Mouse (Mus musculus): ENCODE measurements around the gene Esrrb. TPM values are rescaled to one million over a fixed set of nuclear protein-coding genes. Genes with fewer than 3 reads are reported as not detected.

Esrrb gene
- polyA plus RNA-seq, 1 experiment from 2014 or later, result 0.67 TPM

DNA sequence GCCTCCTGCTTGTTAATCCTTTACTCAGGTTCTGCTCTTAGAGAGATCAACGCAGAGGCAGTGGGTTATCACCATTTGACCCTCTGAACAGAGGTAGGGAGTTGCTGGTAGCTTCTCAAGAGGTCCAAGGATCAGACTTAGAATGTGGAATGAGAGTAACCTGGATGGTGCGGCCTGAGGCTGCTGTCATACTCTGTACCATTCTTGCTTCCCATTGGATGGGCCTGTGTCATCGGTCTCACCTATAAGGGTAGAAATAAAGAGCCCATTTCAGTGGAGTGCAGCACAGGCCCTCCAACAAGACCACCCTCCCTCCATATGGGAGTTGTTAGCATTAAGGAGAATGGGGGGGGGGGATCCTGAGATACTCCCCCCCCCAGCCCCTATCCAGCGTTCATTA is 143.0 kb downstream of the Esrrb start:
- Histone ChIP-seq H3K27ac (no peak overlapping the region), H3K36me3 (no peaks in the 10 kb centered on the region), H3K9me3 (no peaks in the 10 kb centered on the region), H3K4me2 (no peak overlapping the region), H3K4me1 (peaks cover 3% of the 10 kb centered on the region), H3K9ac (no peak overlapping the region), H3K4me3 (no peak overlapping the region), H3K27me3 (0 out of 2 replicates have a peak, but pooled peaks cover 4% of the 10 kb centered on the region)
- 66% methylated on average over 4 of the region's 4 CpGs for WGBS
- no peak for ATAC-seq (ENCODE audit: insufficient number of reproducible peaks, low FRiP score, low TSS enrichment, low read depth)

- H3K27me3 ChIP-seq, result 0 out of 2 replicates have a peak, but pooled peaks cover 4% of the 10 kb centered on the region
- H3K4me2 ChIP-seq, result no peak overlapping the region
- no peak overlapping the region for H3K9ac ChIP-seq
- ATAC-seq (ENCODE audit: insufficient number of reproducible peaks, low FRiP score, low TSS enrichment, low read depth), result no peak
- H3K27ac ChIP-seq, result no peak overlapping the region
- peaks cover 2% of the 10 kb centered on the region for H3K4me1 ChIP-seq
- H3K36me3 ChIP-seq, result no peaks in the 10 kb centered on the region
- H3K9me3 ChIP-seq, result no peaks in the 10 kb centered on the region
- WGBS, result 59% methylated on average over 3 of the region's 3 CpGs
- H3K4me3 ChIP-seq, result no peak overlapping the region
Measured at GRCm38 (mm10) chr12:86504321-86504720, 143.4 kb downstream of the Esrrb start.

DNA sequence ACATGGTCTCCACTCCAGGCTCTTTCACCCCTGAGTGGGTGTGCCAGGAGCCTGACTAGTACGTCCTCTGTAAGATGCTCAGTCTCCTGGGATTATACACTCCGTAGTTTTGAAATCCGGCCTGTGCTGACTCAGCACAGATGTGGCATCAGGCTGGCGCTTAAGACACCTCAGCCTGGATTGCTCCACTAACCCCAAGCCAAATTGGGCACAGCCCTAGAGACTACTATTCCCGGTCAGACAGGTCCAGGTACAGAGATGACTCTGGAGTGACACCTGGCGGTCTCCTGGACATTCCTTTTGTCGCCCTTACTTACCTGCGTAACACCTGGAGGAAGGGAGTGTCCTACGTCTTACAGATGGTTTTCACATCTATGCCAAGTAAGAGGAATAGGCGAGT is 146.8 kb downstream of the Esrrb start:
- no peak for ATAC-seq (ENCODE audit: insufficient number of reproducible peaks, low FRiP score, low TSS enrichment, low read depth)
- H3K4me1 ChIP-seq, result peaks cover 6% of the 10 kb centered on the region
- H3K9ac ChIP-seq, result no peak overlapping the region
- no peaks in the 10 kb centered on the region for H3K36me3 ChIP-seq
- H3K4me2 ChIP-seq, result no peak overlapping the region
- no peaks in the 10 kb centered on the region for H3K9me3 ChIP-seq
- H3K27me3 ChIP-seq, result 0 out of 2 replicates have a peak, but pooled peaks cover 4% of the 10 kb centered on the region
- no peak overlapping the region for H3K27ac ChIP-seq
- 79% methylated on average over 10 of the region's 10 CpGs for WGBS
- no peak overlapping the region for H3K4me3 ChIP-seq

- no peak overlapping the region for H3K4me3 ChIP-seq
- no peak overlapping the region for H3K9ac ChIP-seq
- no peak for ATAC-seq (ENCODE audit: insufficient number of reproducible peaks, low FRiP score, low TSS enrichment, low read depth)
- no peaks in the 10 kb centered on the region for H3K9me3 ChIP-seq
- 66% methylated on average over 6 of the region's 6 CpGs for WGBS
- H3K27me3 ChIP-seq, result 0 out of 2 replicates have a peak, but pooled peaks cover 4% of the 10 kb centered on the region
- no peaks in the 10 kb centered on the region for H3K36me3 ChIP-seq
- H3K4me2 ChIP-seq, result no peak overlapping the region
- H3K27ac ChIP-seq, result no peak overlapping the region
- H3K4me1 ChIP-seq, result peaks cover 6% of the 10 kb centered on the region
Measured at GRCm38 (mm10) chr12:86508313-86508988, 147.5 kb downstream of the Esrrb start.

DNA sequence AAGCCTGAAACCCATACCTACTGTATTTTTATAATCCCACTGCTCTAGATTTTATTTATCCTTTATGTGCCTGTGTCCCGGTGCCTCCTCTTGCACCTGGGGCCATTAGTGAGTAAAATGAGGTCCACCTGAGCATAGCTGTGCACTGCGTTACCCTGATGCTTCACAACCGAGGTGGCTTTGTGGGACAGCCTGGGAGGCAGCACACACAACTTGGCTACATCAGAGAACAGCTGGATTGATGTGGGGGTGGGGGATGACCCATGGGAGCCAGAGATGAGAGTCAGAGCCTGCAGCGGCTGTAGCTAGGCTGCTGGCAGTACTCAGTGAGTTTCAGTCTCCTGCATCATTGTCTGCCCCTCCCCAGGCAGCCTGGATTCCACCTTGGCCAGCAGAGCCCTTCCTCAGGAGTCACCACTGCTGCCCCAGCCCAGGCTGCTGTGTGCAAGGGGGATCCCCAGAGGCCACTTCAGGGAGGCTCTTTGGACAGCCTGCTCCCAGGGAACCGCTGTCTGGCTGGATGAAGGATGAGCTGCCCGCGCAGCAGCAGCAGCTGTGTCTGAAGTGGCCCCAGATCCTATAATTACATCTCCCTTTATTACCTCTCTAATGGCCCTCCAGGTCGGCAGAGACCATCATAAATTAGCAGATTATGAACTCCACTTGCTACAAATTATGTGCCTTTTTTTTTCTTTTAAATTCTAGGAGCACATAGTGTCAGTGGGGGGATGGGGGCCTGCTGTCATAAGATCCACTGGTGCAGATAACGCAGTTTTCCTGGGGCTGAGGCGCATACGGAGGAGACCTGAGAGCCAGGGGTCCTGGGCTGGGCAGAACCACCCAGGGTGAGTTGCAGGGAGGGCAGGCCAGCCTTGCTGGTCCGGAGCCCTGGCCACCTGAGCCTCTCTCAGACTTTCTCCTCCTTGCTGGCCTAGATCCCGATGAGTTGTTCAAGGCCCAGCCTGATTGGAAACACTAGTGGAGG is 148.7 kb downstream of the Esrrb start:
- Histone ChIP-seq H3K4me1 (peaks cover 6% of the 10 kb centered on the region), H3K4me2 (no peak overlapping the region), H3K27ac (no peak overlapping the region), H3K36me3 (no peaks in the 10 kb centered on the region), H3K4me3 (no peak overlapping the region), H3K27me3 (0 out of 2 replicates have a peak, but pooled peaks cover 4% of the 10 kb centered on the region), H3K9ac (no peak overlapping the region), H3K9me3 (no peaks in the 10 kb centered on the region)
- 16% methylated on average over 13 of the region's 13 CpGs for WGBS
- ATAC-seq (ENCODE audit: insufficient number of reproducible peaks, low FRiP score, low TSS enrichment, low read depth), result no peak

GRCm38 (mm10) chr12:86512335-86512734 is 151.4 kb downstream of the Esrrb start:
- WGBS, result 83% methylated on average over 3 of the region's 3 CpGs
- H3K27me3 ChIP-seq, result 0 out of 2 replicates have a peak, but pooled peaks cover 4% of the 10 kb centered on the region
- no peaks in the 10 kb centered on the region for H3K36me3 ChIP-seq
- no peak overlapping the region for H3K4me2 ChIP-seq
- H3K9ac ChIP-seq, result no peak overlapping the region
- no peaks in the 10 kb centered on the region for H3K9me3 ChIP-seq
- H3K4me1 ChIP-seq, result peaks cover 6% of the 10 kb centered on the region
- H3K4me3 ChIP-seq, result no peak overlapping the region
- H3K27ac ChIP-seq, result no peak overlapping the region
- no peak for ATAC-seq (ENCODE audit: insufficient number of reproducible peaks, low FRiP score, low TSS enrichment, low read depth)

- H3K36me3 ChIP-seq, result no peaks in the 10 kb centered on the region
- H3K4me2 ChIP-seq, result no peak overlapping the region
- no peak overlapping the region for H3K27ac ChIP-seq
- H3K9ac ChIP-seq, result no peak overlapping the region
- no peaks in the 10 kb centered on the region for H3K9me3 ChIP-seq
- ATAC-seq (ENCODE audit: insufficient number of reproducible peaks, low FRiP score, low TSS enrichment, low read depth), result no peak
- no peak overlapping the region for H3K4me3 ChIP-seq
- H3K27me3 ChIP-seq, result peaks cover 9% of the 10 kb centered on the region; the same call in 1 of the 2 replicates
- 70% methylated on average over 4 of the region's 4 CpGs for WGBS
- H3K4me1 ChIP-seq, result peaks cover 9% of the 10 kb centered on the region
Measured at GRCm38 (mm10) chr12:86513596-86513995, 152.7 kb downstream of the Esrrb start.

DNA sequence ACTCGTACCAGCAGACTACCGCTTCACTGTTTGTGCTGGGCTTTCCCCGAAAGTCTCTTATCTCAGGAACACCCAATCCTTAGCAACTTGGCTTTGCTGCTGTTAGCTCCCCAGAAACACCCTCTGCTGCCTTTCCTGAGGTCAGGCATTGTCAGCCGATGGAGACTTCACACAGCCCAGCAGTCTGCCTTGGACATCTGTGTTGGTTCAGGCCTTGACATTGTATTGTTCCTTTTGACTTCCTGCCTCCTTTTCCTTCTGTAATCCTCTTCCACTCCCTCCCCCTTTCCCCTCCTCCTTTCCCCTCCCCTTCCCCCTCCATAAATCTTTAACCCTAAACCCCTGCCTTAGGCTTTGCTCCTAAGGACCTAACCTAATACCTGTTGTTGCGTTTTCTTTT is 155.7 kb downstream of the Esrrb start:
- Histone ChIP-seq H3K36me3 (no peaks in the 10 kb centered on the region), H3K27me3 (peaks cover 26% of the 10 kb centered on the region), H3K27ac (no peak overlapping the region), H3K9ac (no peak overlapping the region), H3K9me3 (no peaks in the 10 kb centered on the region), H3K4me2 (no peak overlapping the region), H3K4me3 (no peak overlapping the region), H3K4me1 (peaks cover 6% of the 10 kb centered on the region; the same call in 1 of the 2 replicates)
- ATAC-seq (ENCODE audit: insufficient number of reproducible peaks, low FRiP score, low TSS enrichment, low read depth), result no peak
- WGBS, result 63% methylated on average over 5 of the region's 5 CpGs

GRCm38 (mm10) chr12:86517721-86518120 is 156.8 kb downstream of the Esrrb start:
- Histone ChIP-seq H3K9me3 (no peaks in the 10 kb centered on the region), H3K36me3 (no peaks in the 10 kb centered on the region), H3K27me3 (peaks cover 26% of the 10 kb centered on the region), H3K4me1 (peaks cover 6% of the 10 kb centered on the region; the same call in 1 of the 2 replicates), H3K4me3 (no peak overlapping the region), H3K4me2 (no peak overlapping the region), H3K9ac (no peak overlapping the region), H3K27ac (no peak overlapping the region)
- WGBS, result 33% methylated on average over 6 of the region's 6 CpGs
- no peak for ATAC-seq (ENCODE audit: insufficient number of reproducible peaks, low FRiP score, low TSS enrichment, low read depth)

DNA sequence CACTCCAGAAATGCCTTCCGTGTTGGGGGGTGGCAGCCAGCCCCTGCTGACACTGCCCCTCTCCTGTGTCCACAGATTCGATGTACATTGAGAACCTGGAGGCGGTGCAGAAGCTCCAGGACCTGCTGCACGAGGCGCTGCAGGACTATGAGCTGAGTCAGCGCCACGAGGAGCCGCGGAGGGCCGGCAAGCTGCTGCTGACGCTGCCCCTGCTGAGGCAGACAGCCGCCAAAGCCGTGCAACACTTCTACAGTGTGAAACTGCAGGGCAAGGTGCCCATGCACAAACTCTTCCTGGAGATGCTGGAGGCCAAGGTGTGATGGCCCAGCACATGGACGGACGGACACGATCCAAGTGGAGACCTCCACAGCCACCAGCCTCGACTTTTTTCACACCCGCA is 157.8 kb downstream of the Esrrb start:
- H3K4me3 ChIP-seq, result no peak overlapping the region
- peaks cover 6% of the 10 kb centered on the region; the same call in 1 of the 2 replicates for H3K4me1 ChIP-seq
- 21% methylated on average over 18 of the region's 18 CpGs for WGBS
- no peak overlapping the region for H3K4me2 ChIP-seq
- peaks cover 26% of the 10 kb centered on the region for H3K27me3 ChIP-seq
- no peaks in the 10 kb centered on the region for H3K36me3 ChIP-seq
- no peak overlapping the region for H3K9ac ChIP-seq
- H3K27ac ChIP-seq, result no peak overlapping the region
- H3K9me3 ChIP-seq, result no peaks in the 10 kb centered on the region
- no peak for ATAC-seq (ENCODE audit: insufficient number of reproducible peaks, low FRiP score, low TSS enrichment, low read depth)

DNA sequence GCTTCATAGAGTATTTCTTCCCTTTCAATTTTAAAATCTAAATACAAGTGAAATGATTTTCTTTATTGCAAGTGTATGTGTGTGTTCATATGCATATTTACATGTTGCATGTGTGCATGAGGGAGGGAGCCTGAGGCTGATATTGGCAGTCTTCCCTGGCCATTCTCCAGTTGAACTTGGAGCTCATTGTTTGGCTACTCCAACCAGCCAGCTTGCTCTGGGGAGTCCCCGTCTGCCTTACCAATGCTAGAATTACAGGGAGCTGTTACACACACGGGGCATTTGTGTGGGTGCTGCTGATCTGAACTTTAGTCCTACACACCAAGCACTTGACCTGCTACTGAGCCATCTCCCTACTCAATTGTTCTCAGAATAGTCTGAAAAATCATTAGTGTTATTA is 173.4 kb downstream of the Esrrb start:
- Histone ChIP-seq H3K4me2 (no peak overlapping the region), H3K9me3 (no peaks in the 10 kb centered on the region), H3K27me3 (no peaks in the 10 kb centered on the region), H3K36me3 (no peaks in the 10 kb centered on the region), H3K9ac (no peak overlapping the region), H3K27ac (no peak overlapping the region), H3K4me3 (no peak overlapping the region), H3K4me1 (no peaks in the 10 kb centered on the region)
- no peak for ATAC-seq (ENCODE audit: insufficient number of reproducible peaks, low FRiP score, low TSS enrichment, low read depth)
- 54% methylated on average over 2 of the region's 2 CpGs for WGBS

DNA sequence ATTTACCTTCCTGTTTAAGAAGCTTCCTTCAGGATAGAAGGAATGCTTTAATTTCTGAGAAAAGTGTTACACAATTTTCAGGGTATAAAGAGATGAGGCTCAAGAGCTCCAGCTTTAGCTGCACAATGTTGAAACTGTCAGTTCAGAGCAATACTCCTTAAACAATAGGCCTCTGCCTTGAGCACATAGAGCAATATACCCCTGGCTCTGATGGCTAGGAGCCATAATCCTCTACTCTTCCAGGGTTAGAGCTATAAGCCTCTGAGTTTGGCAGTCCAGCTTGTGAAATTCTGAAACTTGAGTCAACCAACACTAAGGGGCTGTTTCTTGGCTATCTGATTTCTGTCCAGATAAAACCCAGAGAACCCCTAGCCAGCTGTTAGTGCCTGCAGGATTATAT is 176.9 kb downstream of the Esrrb start:
- ATAC-seq (ENCODE audit: insufficient number of reproducible peaks, low FRiP score, low TSS enrichment, low read depth), result no peak
- no peaks in the 10 kb centered on the region for H3K36me3 ChIP-seq
- H3K9me3 ChIP-seq, result no peaks in the 10 kb centered on the region
- H3K9ac ChIP-seq, result no peak overlapping the region
- H3K4me3 ChIP-seq, result no peak overlapping the region
- no peak overlapping the region for H3K4me2 ChIP-seq
- H3K27me3 ChIP-seq, result 0 out of 2 replicates have a peak, but pooled peaks cover 4% of the 10 kb centered on the region
- H3K4me1 ChIP-seq, result no peaks in the 10 kb centered on the region
- no peak overlapping the region for H3K27ac ChIP-seq

Data from limb, embryonic 15.5 days (tissue).